Mouse (Mus musculus) heart, postnatal 0 days (tissue): Measurements from ENCODE around the gene P3h3.

Experiments used
- CTCF ChIP-seq: IDR thresholded peaks from 2 replicates; pipeline ENCODE4 v1.5.1; 2016; ENCODE audit warnings: antibody characterized with exemption, control low read depth, low read depth
- EP300 ChIP-seq: IDR thresholded peaks from 2 replicates; pipeline ENCODE4 v1.6.1; 2016; ENCODE audit warnings: antibody characterized with exemption, low read depth

GRCm38 (mm10) chr6:124863658-124864298, 6.2 kb upstream of the P3h3 start, which contains the start of gene Gpr162:
- TF ChIP-seq CTCF (no peak), EP300 (no peak)
